Mouse (Mus musculus) ES-E14 (cell line): Measurements from ENCODE around the gene Resp18. TPM values are rescaled to one million over a fixed set of nuclear protein-coding genes. Genes with fewer than 3 reads are reported as not detected.

Experiments
- DNase-seq: peaks from one replicate; pipeline ENCODE4 v3.0.0-alpha.2; 2013; ENCODE audit warnings: low read depth, low spot score
- H3K27ac ChIP-seq: 2 replicates; pipeline ENCODE4 v1.5.1; 2012; ENCODE audit warnings: low read depth, mild to moderate bottlenecking, low read length, moderate library complexity, mixed read lengths; ENCODE audit not compliant: poor library complexity, insufficient read depth, severe bottlenecking
- H3K36me3 ChIP-seq: 2 replicates; pipeline ENCODE4 v1.6.1; 2012; ENCODE audit warnings: mild to moderate bottlenecking, low read length, moderate library complexity, mixed read lengths; ENCODE audit not compliant: control insufficient read depth, poor library complexity, insufficient read depth, severe bottlenecking
- H3K4me1 ChIP-seq, 2 experiments: fragments of 150-350 bp in 1 of 2; sonication (generic) in 1 of 2; 2 replicates each; pipeline ENCODE4 v1.6.1; 2012; ENCODE audit warnings: low read length in 2 of 2, mild to moderate bottlenecking in 1 of 2, mixed read lengths in 1 of 2; ENCODE audit not compliant: control insufficient read depth in 2 of 2, insufficient read depth in 2 of 2, poor library complexity in 1 of 2
- H3K4me3 ChIP-seq, 2 experiments: fragments of 150-350 bp in 1 of 2; sonication (generic) in 1 of 2; 2 replicates each; pipeline ENCODE4 v1.5.1; 2012; ENCODE audit warnings: low read length in 2 of 2, low read depth in 1 of 2, mild to moderate bottlenecking in 1 of 2, mixed read lengths in 1 of 2; ENCODE audit not compliant: insufficient read depth in 1 of 2, poor library complexity in 1 of 2, severe bottlenecking in 1 of 2
- H3K9ac ChIP-seq: 2 replicates; pipeline ENCODE4 v1.6.1; 2012; ENCODE audit warnings: low read depth, mild to moderate bottlenecking, low read length, mixed read lengths; ENCODE audit not compliant: poor library complexity, insufficient read depth, severe bottlenecking
- H3K9me3 ChIP-seq: fragments of 150-350 bp; sonication (generic); 2 replicates; pipeline ENCODE4 v1.6.1; 2012; ENCODE audit warnings: low read depth, mild to moderate bottlenecking, low read length; ENCODE audit not compliant: control insufficient read depth, insufficient read depth
- CHD2 ChIP-seq: IDR thresholded peaks from 2 replicates; pipeline ENCODE4 v1.6.1; 2014; ENCODE audit warnings: mild to moderate bottlenecking, low read depth, low read length, inconsistent platforms
- HCFC1 ChIP-seq: IDR thresholded peaks from 2 replicates; pipeline ENCODE4 v1.6.1; 2012; ENCODE audit warnings: low read length, inconsistent platforms, borderline replicate concordance; ENCODE audit not compliant: insufficient read depth
- MAFK ChIP-seq: IDR thresholded peaks from 2 replicates; pipeline ENCODE4 v1.6.1; 2014; ENCODE audit warnings: mild to moderate bottlenecking, low read depth, low read length, inconsistent platforms; ENCODE audit not compliant: insufficient read depth
- ZC3H11A ChIP-seq: IDR thresholded peaks from 2 replicates; pipeline ENCODE4 v1.6.1; 2012; ENCODE audit warnings: low read depth, mild to moderate bottlenecking, inconsistent platforms, low read length, borderline replicate concordance
- ZNF384 ChIP-seq: IDR thresholded peaks from 2 replicates; pipeline ENCODE4 v1.6.1; 2012; ENCODE audit warnings: low read depth, low read length, inconsistent platforms
- in situ Hi-C, 2 experiments: fragments of 600-800 bp; cut with MboI; formaldehyde crosslinking; loops; one replicate each; pipeline ENCODE4 v1.15.1; 2025; ENCODE audit warnings: low sequenced_read_pairs in 2 of 2, inconsistent platforms in 1 of 2; ENCODE audit not compliant: unreplicated experiment in 2 of 2
- total RNA-seq: library from RNA; depleted of rRNA; stranded (reverse); fragments of 300-350 nt; gene quantifications from 2 replicates; pipeline ENCODE4 v1.2.3, GENCODE M21; 2012

Resp18 gene
- total RNA-seq, 1 experiment = not detected

DNA sequence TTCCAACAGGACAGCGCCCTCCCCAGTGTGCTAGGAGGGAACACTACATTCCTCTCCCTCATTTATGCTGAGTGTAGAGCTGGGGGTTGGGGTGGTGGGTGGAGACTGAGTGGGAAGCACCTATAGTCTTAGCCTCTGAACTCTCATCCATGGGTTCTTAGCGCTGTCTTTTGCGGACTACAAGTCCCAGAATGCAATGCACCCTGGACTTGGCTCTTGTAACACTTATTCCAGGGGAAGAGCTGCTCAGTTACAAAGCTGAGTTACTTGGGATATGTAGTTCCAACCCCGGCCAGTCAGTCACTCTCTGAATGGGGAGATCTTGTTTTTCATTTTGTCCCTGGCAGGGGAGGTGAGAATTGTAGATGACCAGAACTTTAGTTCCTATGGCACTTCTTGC lies 33.4 kb downstream of the Resp18 start:
- in situ Hi-C loops = no loop called here
- Histone ChIP-seq H3K4me3 (no peak overlapping the region), H3K36me3 (peaks cover 9% of the 10 kb centered on the region), H3K9ac (no peak overlapping the region), H3K4me1 (peaks cover 0 to 23% of the 10 kb centered on the region in 2 experiments; a peak in 2 of 4 replicates), H3K27ac (no peak overlapping the region), H3K9me3 (no peaks in the 10 kb centered on the region)
- DNase-seq = peak; percentile 81
- TF ChIP-seq ZC3H11A (no peak), HCFC1 (peak; percentile 97), ZNF384 (no peak), CHD2 (no peak), MAFK (0 out of 2 replicates have a peak, but pooled peaks have one; percentile 14)

DNA sequence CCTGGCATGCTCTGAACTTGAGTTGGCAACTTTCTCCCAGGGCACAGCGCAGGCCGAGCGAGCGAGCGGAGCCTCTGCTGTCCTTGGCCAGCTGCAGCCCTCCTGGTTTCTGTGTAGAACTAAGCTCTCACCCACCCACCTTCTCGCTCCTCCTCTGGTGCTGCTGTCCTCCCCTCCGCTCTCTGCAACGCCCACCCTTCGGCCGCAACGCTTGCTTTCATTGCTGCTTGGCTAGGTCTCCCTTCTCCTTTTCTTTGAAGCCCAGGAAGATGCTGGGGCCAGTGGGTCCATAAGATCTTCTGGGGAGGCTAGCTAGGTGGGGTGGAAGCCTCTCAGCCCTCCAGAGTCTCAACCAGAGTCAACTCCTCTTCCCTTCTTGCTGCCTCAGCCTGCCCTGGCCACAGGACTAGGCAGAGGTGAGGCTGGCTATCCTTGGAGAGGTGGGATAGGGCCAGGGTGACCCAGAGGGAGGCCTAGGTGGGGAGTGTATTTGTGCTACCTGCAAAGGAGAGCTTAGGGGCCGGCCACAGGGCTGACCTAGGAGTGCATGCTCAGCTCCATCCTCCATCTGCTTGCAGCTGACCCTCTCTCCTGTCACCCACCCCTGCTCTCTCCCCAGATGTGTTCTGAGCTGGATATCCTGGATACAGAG lies 33.9 kb downstream of the Resp18 start:
- H3K9ac ChIP-seq = no peak overlapping the region
- H3K36me3 ChIP-seq = peaks cover 11% of the 10 kb centered on the region
- no peaks in the 10 kb centered on the region for H3K9me3 ChIP-seq
- H3K4me3 ChIP-seq = no peak overlapping the region
- peaks cover 0 to 26% of the 10 kb centered on the region in 2 experiments; a peak in 2 of 4 replicates for H3K4me1 ChIP-seq
- in situ Hi-C loops = no loop called here
- DNase-seq = no peak
- no peak overlapping the region for H3K27ac ChIP-seq
- TF ChIP-seq HCFC1 (no peak), MAFK (no peak), CHD2 (no peak), ZC3H11A (no peak), ZNF384 (no peak)

DNA sequence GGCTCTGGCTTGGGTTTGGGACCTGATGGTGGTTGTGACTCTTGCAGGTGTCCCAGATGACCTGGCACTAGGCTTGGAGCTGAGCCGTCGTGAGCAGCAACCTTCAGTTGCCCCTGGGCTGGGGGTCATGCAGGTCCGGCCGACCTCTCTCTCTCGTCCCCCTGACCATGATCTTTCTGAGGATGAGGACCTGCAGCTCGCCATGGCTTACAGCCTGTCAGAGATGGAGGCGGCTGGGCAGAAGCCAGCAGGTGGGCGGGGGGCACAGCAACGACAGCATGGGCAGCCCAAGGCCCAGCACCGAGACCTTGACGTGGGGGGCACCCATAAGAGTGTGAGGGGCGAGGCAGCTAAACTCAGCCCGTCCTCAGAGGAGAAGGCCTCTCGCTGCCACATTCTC lies 34.8 kb downstream of the Resp18 start:
- Histone ChIP-seq H3K9me3 (no peaks in the 10 kb centered on the region), H3K36me3 (peaks cover 11% of the 10 kb centered on the region), H3K4me1 (peaks cover 0 to 28% of the 10 kb centered on the region in 2 experiments; a peak in 2 of 4 replicates), H3K9ac (no peak overlapping the region), H3K27ac (no peak overlapping the region), H3K4me3 (no peak overlapping the region)
- in situ Hi-C loops = no loop called here
- TF ChIP-seq MAFK (no peak), HCFC1 (no peak), CHD2 (no peak), ZC3H11A (no peak), ZNF384 (no peak)
- no peak for DNase-seq

- no peaks in the 10 kb centered on the region for H3K9me3 ChIP-seq
- in situ Hi-C loops = no loop called here
- TF ChIP-seq ZNF384 = no peak
- no peak for TF ChIP-seq ZC3H11A
- no peak for TF ChIP-seq CHD2
- no peak for TF ChIP-seq HCFC1
- no peak for TF ChIP-seq MAFK
- peaks cover 2 to 13% of the 10 kb centered on the region in 2 experiments; a peak in 2 of 4 replicates for H3K4me1 ChIP-seq
- no peak for DNase-seq
- no peak overlapping the region for H3K4me3 ChIP-seq
- no peak overlapping the region; the same call in 1 of the 2 replicates for H3K9ac ChIP-seq
- H3K27ac ChIP-seq = no peak overlapping the region
- peaks cover 11% of the 10 kb centered on the region for H3K36me3 ChIP-seq
Measured at GRCm38 (mm10) chr1:75239591-75239990, 38.6 kb downstream of the Resp18 start.
